Mouse (Mus musculus): Measurements from ENCODE around the gene Gm5426. TPM values are rescaled to one million over a fixed set of nuclear protein-coding genes. Genes with fewer than 3 reads are reported as not detected.
"Not testable (repeated sequence)": the region's sequence is repeated elsewhere in the genome, so short reads cannot be mapped to it uniquely, and the experiment has no call there.

The Gm5426 gene
- polyA plus RNA-seq, 1 experiment from 2014 or later: not detected

- H3K9ac ChIP-seq: no peak overlapping the region
- ATAC-seq: no peak
- no peaks in the 10 kb centered on the region for H3K9me3 ChIP-seq
- no peak overlapping the region for H3K4me3 ChIP-seq (replicated peaks)
- 91% methylated on average over 2 of the region's 2 CpGs for WGBS
- no peak overlapping the region for H3K27ac ChIP-seq
- no peaks in the 10 kb centered on the region for H3K36me3 ChIP-seq
- no peaks in the 10 kb centered on the region for H3K4me1 ChIP-seq (replicated peaks)
- H3K27me3 ChIP-seq (replicated peaks): no peaks in the 10 kb centered on the region; the same call in 1 of the 2 replicates
- no peak overlapping the region for H3K4me2 ChIP-seq (replicated peaks)
Measured at GRCm38 (mm10) chr10:96120821-96121220, 15.6 kb upstream of the Gm5426 start.

DNA sequence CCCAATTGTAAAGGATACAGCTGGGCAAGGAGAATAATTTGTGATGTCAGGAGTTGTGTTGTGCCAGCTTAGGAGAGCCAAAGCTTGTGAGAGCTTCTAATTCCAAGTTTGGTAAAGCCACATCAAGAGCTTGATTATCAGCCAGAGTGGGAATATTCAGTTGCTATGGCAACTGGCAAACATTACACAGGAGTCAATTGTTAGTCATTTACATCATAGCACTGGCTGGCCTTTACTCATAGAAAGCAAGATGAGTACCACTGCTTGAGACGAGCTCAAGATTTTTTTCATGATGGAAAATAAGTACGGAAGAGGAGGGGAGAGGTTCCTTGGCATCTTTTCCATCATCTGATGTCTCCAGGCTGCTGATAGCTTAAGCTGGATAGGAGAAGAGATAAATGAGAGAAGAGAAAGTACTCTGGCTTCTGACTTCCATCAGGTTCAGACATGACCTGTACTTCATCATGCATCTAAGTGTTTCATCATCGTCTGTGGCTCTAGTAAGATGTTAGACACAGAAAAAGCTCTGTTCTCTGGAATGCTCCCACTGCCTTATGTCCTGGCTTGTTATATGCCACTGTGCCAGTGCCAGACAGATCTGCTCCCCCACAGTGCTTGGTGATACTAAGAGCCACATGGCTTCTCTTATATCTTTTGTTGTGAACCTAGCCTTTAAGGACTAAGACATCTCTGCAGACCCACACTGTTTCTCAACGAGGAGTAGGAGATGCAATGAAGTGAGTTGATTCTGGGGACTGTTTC lies 15.0 kb upstream of the Gm5426 start:
- Histone ChIP-seq H3K36me3 (no peaks in the 10 kb centered on the region), H3K9me3 (no peaks in the 10 kb centered on the region), H3K9ac (no peak overlapping the region), H3K4me3 (replicated peaks) (no peak overlapping the region), H3K4me2 (replicated peaks) (no peak overlapping the region), H3K27me3 (replicated peaks) (no peaks in the 10 kb centered on the region; the same call in 1 of the 2 replicates), H3K27ac (no peak overlapping the region), H3K4me1 (replicated peaks) (no peaks in the 10 kb centered on the region)
- no peak for ATAC-seq
- 61% methylated on average over 4 of the region's 4 CpGs for WGBS

DNA sequence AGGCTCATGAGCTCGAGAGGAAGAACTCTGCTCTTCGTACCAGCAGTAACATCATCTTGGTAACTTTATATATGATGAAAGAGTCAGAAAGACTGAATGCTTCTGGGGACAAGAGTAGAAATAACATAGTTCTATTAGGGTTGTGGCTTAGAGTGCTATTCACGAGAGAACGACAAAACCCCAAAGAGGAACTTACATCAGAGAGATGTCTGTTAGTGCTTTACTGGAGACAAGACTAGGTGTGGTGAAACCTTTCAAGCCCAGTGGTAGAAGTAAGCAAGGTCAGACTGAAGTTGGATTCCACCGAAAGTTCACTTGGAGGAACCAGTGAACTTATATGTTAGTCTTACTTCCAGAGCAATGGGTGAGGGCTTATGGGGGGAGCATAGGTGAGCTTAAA lies 12.5 kb upstream of the Gm5426 start:
- WGBS: 86% methylated on average over 5 of the region's 5 CpGs
- Histone ChIP-seq H3K4me3 (replicated peaks) (no peak overlapping the region), H3K9ac (no peak overlapping the region), H3K4me2 (replicated peaks) (no peak overlapping the region), H3K36me3 (no peaks in the 10 kb centered on the region), H3K9me3 (no peaks in the 10 kb centered on the region), H3K27me3 (replicated peaks) (no peaks in the 10 kb centered on the region; the same call in 1 of the 2 replicates), H3K4me1 (replicated peaks) (no peaks in the 10 kb centered on the region), H3K27ac (no peak overlapping the region)
- ATAC-seq: no peak

- 83% methylated on average over 1 of the region's 1 CpGs for WGBS
- H3K27me3 ChIP-seq (replicated peaks): no peaks in the 10 kb centered on the region; the same call in 1 of the 2 replicates
- H3K9ac ChIP-seq: no peak overlapping the region
- no peaks in the 10 kb centered on the region for H3K9me3 ChIP-seq
- H3K4me2 ChIP-seq (replicated peaks): no peak overlapping the region
- no peak overlapping the region for H3K4me3 ChIP-seq (replicated peaks)
- H3K36me3 ChIP-seq: no peaks in the 10 kb centered on the region
- ATAC-seq: no peak
- no peak overlapping the region for H3K27ac ChIP-seq
- no peaks in the 10 kb centered on the region for H3K4me1 ChIP-seq (replicated peaks)
Measured at GRCm38 (mm10) chr10:96124290-96124689, 12.1 kb upstream of the Gm5426 start.

DNA sequence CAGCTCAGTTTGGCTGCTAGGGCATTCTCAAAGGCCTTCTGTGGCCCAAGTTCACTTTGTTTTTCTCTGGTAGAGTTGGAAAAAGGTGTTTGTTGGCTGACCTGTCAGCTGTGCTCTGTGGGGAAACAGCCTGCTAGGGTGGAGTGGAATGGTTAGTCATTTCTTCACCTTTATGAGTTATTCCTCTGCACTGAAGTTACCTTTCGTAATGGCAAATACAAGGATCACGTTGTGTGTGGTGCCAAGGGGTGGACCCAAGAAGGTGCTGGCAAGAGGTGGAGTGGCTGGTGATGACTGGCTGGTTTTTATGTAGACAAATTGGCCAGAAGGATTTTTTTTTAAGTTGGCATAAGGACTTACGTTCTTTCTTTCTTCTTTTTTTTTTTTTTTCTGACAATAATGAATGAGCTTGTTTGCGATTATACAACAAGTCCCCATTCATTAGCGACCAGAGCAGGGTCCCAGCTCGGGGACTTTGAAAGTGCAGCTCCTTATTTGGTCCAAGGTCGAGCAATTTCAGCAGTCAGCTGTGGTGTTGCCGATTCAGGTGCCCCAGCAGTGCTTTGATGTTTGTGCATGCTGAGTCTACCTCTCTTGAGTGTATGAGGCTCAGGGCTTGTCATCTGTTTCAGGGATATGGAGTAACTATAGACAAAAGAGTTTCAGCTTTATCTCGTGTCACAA lies 10.5 kb upstream of the Gm5426 start:
- no peak overlapping the region for H3K4me3 ChIP-seq (replicated peaks)
- H3K9me3 ChIP-seq: no peaks in the 10 kb centered on the region
- no peaks in the 10 kb centered on the region; the same call in 1 of the 2 replicates for H3K27me3 ChIP-seq (replicated peaks)
- H3K4me2 ChIP-seq (replicated peaks): no peak overlapping the region
- no peak overlapping the region for H3K27ac ChIP-seq
- H3K9ac ChIP-seq: no peak overlapping the region
- H3K36me3 ChIP-seq: no peaks in the 10 kb centered on the region
- no peak for ATAC-seq
- 72% methylated on average over 9 of the region's 9 CpGs for WGBS
- no peaks in the 10 kb centered on the region for H3K4me1 ChIP-seq (replicated peaks)

DNA sequence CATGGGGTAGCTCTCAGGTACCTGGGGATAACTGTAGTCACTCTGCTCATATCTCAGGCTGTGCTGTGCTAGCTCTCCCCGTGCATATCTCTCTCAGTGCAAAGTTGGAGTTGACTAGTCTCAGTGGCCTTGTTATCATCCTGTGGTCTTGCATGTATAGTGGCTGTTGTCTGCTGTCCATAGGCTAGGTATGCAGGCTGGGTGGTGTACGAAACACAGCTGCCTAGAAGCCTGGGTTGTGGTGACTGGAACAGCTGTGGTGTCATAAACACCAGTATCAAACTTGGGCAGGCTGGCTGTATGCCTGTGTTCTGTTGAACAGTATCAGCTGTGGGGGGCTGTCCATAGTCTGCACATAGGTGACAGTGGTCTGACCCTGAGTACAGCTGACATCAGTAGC lies 7.2 kb upstream of the Gm5426 start:
- Histone ChIP-seq H3K4me2 (replicated peaks) (no peak overlapping the region), H3K27ac (no peak overlapping the region), H3K4me3 (replicated peaks) (no peak overlapping the region), H3K9ac (no peak overlapping the region), H3K9me3 (no peaks in the 10 kb centered on the region), H3K36me3 (no peaks in the 10 kb centered on the region), H3K27me3 (replicated peaks) (no peaks in the 10 kb centered on the region; the same call in 1 of the 2 replicates), H3K4me1 (replicated peaks) (no peaks in the 10 kb centered on the region)
- WGBS: 76% methylated on average over 2 of the region's 2 CpGs
- ATAC-seq: no peak

DNA sequence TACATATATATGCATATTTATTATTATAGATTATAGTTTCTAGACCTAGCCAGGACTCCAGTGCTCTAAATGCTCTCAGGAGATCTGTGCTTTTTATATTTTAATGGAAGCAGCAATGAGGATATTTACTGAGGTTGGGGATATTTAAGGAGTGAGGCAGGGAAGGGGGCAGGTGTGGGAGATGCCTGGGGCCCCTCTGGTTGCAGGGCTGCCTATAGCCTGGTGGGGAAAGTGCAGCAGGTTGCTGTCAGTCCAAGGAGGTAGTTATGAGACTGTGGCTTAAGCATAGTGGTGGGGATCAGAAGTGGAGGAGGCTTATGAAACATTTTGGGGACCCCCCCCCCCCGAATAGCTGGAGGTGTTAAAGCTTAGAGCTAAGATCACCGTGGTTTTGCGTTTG lies 6.0 kb upstream of the Gm5426 start:
- Histone ChIP-seq H3K4me2 (replicated peaks) (no peak overlapping the region), H3K4me3 (replicated peaks) (no peak overlapping the region), H3K9ac (no peak overlapping the region), H3K27ac (no peak overlapping the region), H3K36me3 (no peaks in the 10 kb centered on the region), H3K9me3 (no peaks in the 10 kb centered on the region), H3K27me3 (replicated peaks) (no peaks in the 10 kb centered on the region), H3K4me1 (replicated peaks) (no peaks in the 10 kb centered on the region)
- 80% methylated on average over 3 of the region's 3 CpGs for WGBS
- no peak for ATAC-seq

DNA sequence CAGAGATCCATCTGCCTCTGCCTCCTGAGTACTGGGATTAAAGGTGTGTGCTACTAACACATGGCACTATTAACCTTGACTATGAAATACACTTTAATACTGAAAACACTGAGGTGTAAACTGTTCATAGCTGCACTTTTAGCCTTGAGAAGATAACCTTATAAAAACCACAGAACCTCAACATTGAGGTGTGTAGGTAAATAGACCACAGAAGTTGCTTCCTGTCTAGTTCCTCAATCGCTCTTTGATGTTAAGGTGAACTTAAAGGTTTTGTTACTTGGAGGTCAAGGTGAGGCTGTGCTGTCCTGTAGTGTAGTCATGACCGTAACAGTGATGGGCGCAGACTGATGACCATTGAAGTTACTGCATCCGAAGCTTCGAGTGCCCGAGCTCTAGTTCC lies 5.3 kb upstream of the Gm5426 start:
- no peak for ATAC-seq
- WGBS: 93% methylated on average over 6 of the region's 6 CpGs
- no peaks in the 10 kb centered on the region for H3K27me3 ChIP-seq (replicated peaks)
- no peak overlapping the region for H3K4me2 ChIP-seq (replicated peaks)
- no peak overlapping the region for H3K27ac ChIP-seq
- H3K4me1 ChIP-seq (replicated peaks): no peaks in the 10 kb centered on the region
- no peaks in the 10 kb centered on the region for H3K36me3 ChIP-seq
- H3K9me3 ChIP-seq: no peaks in the 10 kb centered on the region
- no peak overlapping the region for H3K4me3 ChIP-seq (replicated peaks)
- no peak overlapping the region for H3K9ac ChIP-seq

DNA sequence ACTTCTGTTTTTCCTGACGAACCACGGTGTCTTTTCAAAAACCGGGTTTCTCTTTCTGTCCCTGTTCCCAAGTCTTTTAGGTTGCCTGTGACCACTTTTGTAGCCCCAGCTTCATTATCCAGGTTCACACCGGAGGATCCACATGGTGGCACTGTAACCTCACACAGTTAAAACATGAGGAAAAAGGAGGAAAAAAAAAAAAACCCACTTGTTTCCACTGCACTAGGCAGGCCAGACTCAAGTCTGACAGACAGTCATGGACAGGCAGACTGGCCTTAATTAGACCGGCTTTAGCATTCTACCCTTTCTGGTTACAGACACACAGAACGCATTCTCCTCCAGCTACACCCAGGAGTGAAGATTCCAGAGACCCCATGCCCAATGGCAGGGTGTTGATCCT lies 4.2 kb upstream of the Gm5426 start:
- ATAC-seq: peak; percentile 45; the same call in 1 of the 2 replicates

GRCm38 (mm10) chr10:96138585-96138984 lies 2.2 kb downstream of the Gm5426 start:
- no peak for ATAC-seq
- WGBS: 92% methylated on average over 5 of the region's 5 CpGs
- H3K4me2 ChIP-seq (replicated peaks): no peak overlapping the region
- no peaks in the 10 kb centered on the region for H3K9me3 ChIP-seq
- H3K27ac ChIP-seq: no peak overlapping the region
- H3K4me1 ChIP-seq (replicated peaks): no peaks in the 10 kb centered on the region
- H3K36me3 ChIP-seq: no peaks in the 10 kb centered on the region
- no peaks in the 10 kb centered on the region for H3K27me3 ChIP-seq (replicated peaks)
- H3K9ac ChIP-seq: no peak overlapping the region
- H3K4me3 ChIP-seq (replicated peaks): no peak overlapping the region

More for the DNA sequence above, 4.2 kb upstream of the Gm5426 start:
- Histone ChIP-seq H3K4me1 (replicated peaks) (no peaks in the 10 kb centered on the region), H3K9ac (no peak overlapping the region), H3K27me3 (replicated peaks) (no peaks in the 10 kb centered on the region), H3K27ac (no peak overlapping the region), H3K4me3 (replicated peaks) (no peak overlapping the region), H3K36me3 (no peaks in the 10 kb centered on the region), H3K4me2 (replicated peaks) (no peak overlapping the region), H3K9me3 (no peaks in the 10 kb centered on the region)
- 34% methylated on average over 6 of the region's 6 CpGs for WGBS

- H3K4me3 ChIP-seq (replicated peaks); H3K4me2 ChIP-seq (replicated peaks); H3K9me3 ChIP-seq; H3K36me3 ChIP-seq; H3K4me1 ChIP-seq (replicated peaks); H3K27ac ChIP-seq; H3K27me3 ChIP-seq (replicated peaks); H3K9ac ChIP-seq; ATAC-seq: not testable (repeated sequence)
- 87% methylated on average over 4 of the region's 4 CpGs for WGBS
Measured at GRCm38 (mm10) chr10:96139274-96139673, 2.9 kb downstream of the Gm5426 start.

DNA sequence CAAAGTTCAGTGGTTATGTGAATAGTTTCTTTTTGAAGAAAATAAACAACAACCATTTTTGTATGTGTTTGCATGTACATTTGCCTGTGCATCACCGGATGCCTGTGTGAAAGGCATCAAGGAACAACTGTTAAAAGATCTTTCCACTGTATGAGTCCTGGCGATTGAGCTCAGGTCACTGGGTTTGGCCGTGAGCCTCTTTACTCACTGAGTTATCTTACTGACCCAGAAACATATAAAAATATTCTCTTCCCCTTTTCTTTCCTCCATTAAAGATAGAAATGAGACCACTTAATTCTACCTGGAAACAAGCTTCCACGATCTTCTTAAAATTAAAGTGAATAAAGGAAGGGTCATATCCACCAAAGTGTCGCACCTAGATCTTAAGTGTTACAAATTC lies 10.2 kb downstream of the Gm5426 start:
- 91% methylated on average over 5 of the region's 5 CpGs for WGBS
- Histone ChIP-seq H3K9me3 (no peaks in the 10 kb centered on the region), H3K27ac (no peak overlapping the region), H3K4me2 (replicated peaks) (no peak overlapping the region), H3K36me3 (no peaks in the 10 kb centered on the region), H3K4me1 (replicated peaks) (0 out of 2 replicates have a peak, but pooled peaks cover 3% of the 10 kb centered on the region), H3K9ac (no peak overlapping the region), H3K4me3 (replicated peaks) (no peak overlapping the region), H3K27me3 (replicated peaks) (no peaks in the 10 kb centered on the region)
- no peak for ATAC-seq

All from intestine, embryonic 15.5 days (tissue).